Mouse (Mus musculus) liver, adult 2 months (tissue): ENCODE results near the gene Paip2b.

ENCODE experiments used
- CTCF ChIP-seq: fragments of 200-500 bp; IDR thresholded peaks from 2 replicates; pipeline ENCODE4 v1.5.1; 2011; ENCODE audit warnings: low read depth, low read length, control low read depth
- POLR2A ChIP-seq: fragments of 200-500 bp; IDR thresholded peaks from 2 replicates; pipeline ENCODE4 v1.6.1; 2011; ENCODE audit warnings: low read length, control low read depth; ENCODE audit not compliant: insufficient read depth; ENCODE audit errors: extremely low read depth

DNA sequence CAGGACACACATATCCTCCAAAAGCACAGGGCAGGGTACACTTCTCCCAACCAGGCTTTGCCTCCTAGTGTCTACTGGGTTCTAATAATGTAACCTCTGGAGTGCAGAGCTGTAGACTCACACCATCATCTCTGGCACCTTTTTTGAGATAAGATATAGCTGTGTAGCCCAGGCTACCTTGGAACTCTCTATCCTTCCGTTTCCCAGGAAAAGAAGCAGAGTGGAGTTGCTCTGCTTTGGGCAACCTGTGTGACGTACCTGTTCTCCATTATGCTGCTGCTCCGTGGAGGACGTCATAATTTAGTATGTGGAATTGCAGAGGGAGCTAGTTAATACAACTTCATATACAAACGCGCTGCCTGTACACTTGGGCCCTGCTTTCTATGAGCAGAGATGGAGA lies 69.2 kb downstream of the Paip2b start, which contains the start of gene Ankrd53:
- TF ChIP-seq CTCF: no peak
- TF ChIP-seq POLR2A: no peak
